Mouse (Mus musculus): ENCODE measurements around the gene Med15. TPM values are rescaled to one million over a fixed set of nuclear protein-coding genes. Genes with fewer than 3 reads are reported as not detected.

Med15 gene
- polyA plus RNA-seq, 1 experiment = 110 TPM

GRCm38 (mm10) chr16:17643437-17643990, 89.2 kb downstream of the Med15 start:
- TF ChIP-seq POLR2A (IDR thresholded peaks at IDR 0.05; ENCODE audit: low read depth, low read length) = no peak
- no peak for TF ChIP-seq CTCF (IDR thresholded peaks at IDR 0.05; ENCODE audit: extremely low read depth, insufficient read depth, insufficient read length, insufficient replicate concordance)
- peaks cover 29% of the 10 kb centered on the region for H3K36me3 ChIP-seq (ENCODE audit: control insufficient read depth, insufficient read depth, low read length)
- H3K4me1 ChIP-seq (ENCODE audit: control insufficient read depth, insufficient read depth, insufficient read length) = peaks cover 7% of the 10 kb centered on the region
- no peak for DNase-seq (ENCODE audit: low read depth in 1 of 2, low spot score in 2 of 2)
- H3K27ac ChIP-seq (ENCODE audit: insufficient read depth, low read length) = no peak overlapping the region
- 75% methylated on average over 4 of the region's 4 CpGs for WGBS
- no peak overlapping the region for H3K4me3 ChIP-seq (ENCODE audit: extremely low read depth, insufficient read depth, insufficient read length)
- 0 out of 2 replicates have a peak, but pooled peaks cover 2% of the 10 kb centered on the region for H3K27me3 ChIP-seq (ENCODE audit: control insufficient read depth, insufficient read depth, low read length)

- WGBS = 98% methylated on average over 8 of the region's 8 CpGs
- TF ChIP-seq POLR2A (IDR thresholded peaks at IDR 0.05; ENCODE audit: low read depth, low read length) = no peak
- TF ChIP-seq CTCF (IDR thresholded peaks at IDR 0.05; ENCODE audit: extremely low read depth, insufficient read depth, insufficient read length, insufficient replicate concordance) = no peak
- H3K27ac ChIP-seq (ENCODE audit: insufficient read depth, low read length) = no peak overlapping the region
- 0 out of 2 replicates have a peak, but pooled peaks cover 2% of the 10 kb centered on the region for H3K27me3 ChIP-seq (ENCODE audit: control insufficient read depth, insufficient read depth, low read length)
- H3K4me1 ChIP-seq (ENCODE audit: control insufficient read depth, insufficient read depth, insufficient read length) = peaks cover 7% of the 10 kb centered on the region
- peaks cover 29% of the 10 kb centered on the region for H3K36me3 ChIP-seq (ENCODE audit: control insufficient read depth, insufficient read depth, low read length)
- no peak overlapping the region for H3K4me3 ChIP-seq (ENCODE audit: extremely low read depth, insufficient read depth, insufficient read length)
- DNase-seq (ENCODE audit: low read depth in 1 of 2, low spot score in 2 of 2) = no peak
Measured at GRCm38 (mm10) chr16:17642311-17642710, 90.4 kb downstream of the Med15 start.

- peaks cover 29% of the 10 kb centered on the region for H3K36me3 ChIP-seq (ENCODE audit: control insufficient read depth, insufficient read depth, low read length)
- 92% methylated on average over 6 of the region's 6 CpGs for WGBS
- peaks cover 2% of the 10 kb centered on the region; the same call in 1 of the 2 replicates for H3K4me1 ChIP-seq (ENCODE audit: control insufficient read depth, insufficient read depth, insufficient read length)
- TF ChIP-seq CTCF (IDR thresholded peaks at IDR 0.05; ENCODE audit: extremely low read depth, insufficient read depth, insufficient read length, insufficient replicate concordance) (no peak), POLR2A (IDR thresholded peaks at IDR 0.05; ENCODE audit: low read depth, low read length) (no peak)
- H3K27me3 ChIP-seq (ENCODE audit: control insufficient read depth, insufficient read depth, low read length) = no peaks in the 10 kb centered on the region
- no peak overlapping the region for H3K4me3 ChIP-seq (ENCODE audit: extremely low read depth, insufficient read depth, insufficient read length)
- no peak overlapping the region for H3K27ac ChIP-seq (ENCODE audit: insufficient read depth, low read length)
- no peak for DNase-seq (ENCODE audit: low read depth in 1 of 2, low spot score in 2 of 2)
Measured at GRCm38 (mm10) chr16:17641301-17641700, 91.4 kb downstream of the Med15 start.

GRCm38 (mm10) chr16:17640706-17641105, 92.0 kb downstream of the Med15 start:
- WGBS = 94% methylated on average over 9 of the region's 9 CpGs
- H3K4me3 ChIP-seq (ENCODE audit: extremely low read depth, insufficient read depth, insufficient read length) = no peak overlapping the region
- DNase-seq (ENCODE audit: low read depth in 1 of 2, low spot score in 2 of 2) = no peak
- H3K4me1 ChIP-seq (ENCODE audit: control insufficient read depth, insufficient read depth, insufficient read length) = no peaks in the 10 kb centered on the region
- H3K27me3 ChIP-seq (ENCODE audit: control insufficient read depth, insufficient read depth, low read length) = no peaks in the 10 kb centered on the region
- no peak overlapping the region for H3K27ac ChIP-seq (ENCODE audit: insufficient read depth, low read length)
- H3K36me3 ChIP-seq (ENCODE audit: control insufficient read depth, insufficient read depth, low read length) = peaks cover 31% of the 10 kb centered on the region
- no peak for TF ChIP-seq CTCF (IDR thresholded peaks at IDR 0.05; ENCODE audit: extremely low read depth, insufficient read depth, insufficient read length, insufficient replicate concordance)
- TF ChIP-seq POLR2A (IDR thresholded peaks at IDR 0.05; ENCODE audit: low read depth, low read length) = no peak

GRCm38 (mm10) chr16:17639951-17640350, 92.7 kb downstream of the Med15 start:
- H3K4me1 ChIP-seq (ENCODE audit: control insufficient read depth, insufficient read depth, insufficient read length) = no peaks in the 10 kb centered on the region
- DNase-seq (ENCODE audit: low read depth in 1 of 2, low spot score in 2 of 2) = no peak
- WGBS = 98% methylated on average over 6 of the region's 6 CpGs
- TF ChIP-seq CTCF (IDR thresholded peaks at IDR 0.05; ENCODE audit: extremely low read depth, insufficient read depth, insufficient read length, insufficient replicate concordance) (no peak), POLR2A (IDR thresholded peaks at IDR 0.05; ENCODE audit: low read depth, low read length) (no peak)
- H3K27ac ChIP-seq (ENCODE audit: insufficient read depth, low read length) = no peak overlapping the region
- no peak overlapping the region for H3K4me3 ChIP-seq (ENCODE audit: extremely low read depth, insufficient read depth, insufficient read length)
- H3K27me3 ChIP-seq (ENCODE audit: control insufficient read depth, insufficient read depth, low read length) = no peaks in the 10 kb centered on the region
- peaks cover 31% of the 10 kb centered on the region for H3K36me3 ChIP-seq (ENCODE audit: control insufficient read depth, insufficient read depth, low read length)

- no peaks in the 10 kb centered on the region for H3K4me1 ChIP-seq (ENCODE audit: control insufficient read depth, insufficient read depth, insufficient read length)
- no peak overlapping the region for H3K27ac ChIP-seq (ENCODE audit: insufficient read depth, low read length)
- DNase-seq (ENCODE audit: low read depth in 1 of 2, low spot score in 2 of 2) = no peak
- H3K27me3 ChIP-seq (ENCODE audit: control insufficient read depth, insufficient read depth, low read length) = no peaks in the 10 kb centered on the region
- TF ChIP-seq CTCF (IDR thresholded peaks at IDR 0.05; ENCODE audit: extremely low read depth, insufficient read depth, insufficient read length, insufficient replicate concordance) (no peak), POLR2A (IDR thresholded peaks at IDR 0.05; ENCODE audit: low read depth, low read length) (no peak)
- WGBS = 92% methylated on average over 3 of the region's 3 CpGs
- H3K4me3 ChIP-seq (ENCODE audit: extremely low read depth, insufficient read depth, insufficient read length) = no peak overlapping the region
- H3K36me3 ChIP-seq (ENCODE audit: control insufficient read depth, insufficient read depth, low read length) = peaks cover 32% of the 10 kb centered on the region
Measured at GRCm38 (mm10) chr16:17639081-17639480, 93.6 kb downstream of the Med15 start.

GRCm38 (mm10) chr16:17638036-17638628, 94.6 kb downstream of the Med15 start:
- H3K27ac ChIP-seq (ENCODE audit: insufficient read depth, low read length) = peak overlapping the region; percentile 3; the same call in 1 of the 2 replicates
- TF ChIP-seq POLR2A (IDR thresholded peaks at IDR 0.05; ENCODE audit: low read depth, low read length) (no peak), CTCF (IDR thresholded peaks at IDR 0.05; ENCODE audit: extremely low read depth, insufficient read depth, insufficient read length, insufficient replicate concordance) (no peak)
- 90% methylated on average over 9 of the region's 9 CpGs for WGBS
- H3K27me3 ChIP-seq (ENCODE audit: control insufficient read depth, insufficient read depth, low read length) = no peaks in the 10 kb centered on the region
- DNase-seq (ENCODE audit: low read depth in 1 of 2, low spot score in 2 of 2) = no peak
- H3K4me3 ChIP-seq (ENCODE audit: extremely low read depth, insufficient read depth, insufficient read length) = no peak overlapping the region
- H3K36me3 ChIP-seq (ENCODE audit: control insufficient read depth, insufficient read depth, low read length) = peaks cover 32% of the 10 kb centered on the region
- no peaks in the 10 kb centered on the region for H3K4me1 ChIP-seq (ENCODE audit: control insufficient read depth, insufficient read depth, insufficient read length)

Data from spleen, adult 2 months (tissue).